Mouse (Mus musculus): ENCODE results near the gene Tcirg1.

Tcirg1 gene

DNA sequence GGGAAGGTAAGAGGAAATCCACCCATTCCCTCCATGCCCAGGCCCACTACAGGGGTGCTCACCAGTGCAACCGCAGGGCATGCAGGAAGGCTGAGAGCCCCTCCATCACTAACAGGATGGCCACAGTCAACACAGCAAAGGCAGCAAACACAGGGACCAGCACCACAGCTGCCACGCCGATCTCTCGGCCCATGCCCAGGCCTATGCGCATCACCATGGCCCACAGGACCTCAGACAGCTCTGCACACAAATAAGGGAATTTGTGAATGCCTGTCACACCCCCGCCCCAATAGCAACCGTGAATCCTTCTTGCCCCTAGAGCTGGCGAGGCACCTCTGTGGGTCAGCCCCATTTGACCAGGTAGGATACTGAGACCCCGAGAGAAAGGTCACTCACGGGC lies 10.7 kb downstream of the Tcirg1 start:
- DNase-seq: no peak

DNA sequence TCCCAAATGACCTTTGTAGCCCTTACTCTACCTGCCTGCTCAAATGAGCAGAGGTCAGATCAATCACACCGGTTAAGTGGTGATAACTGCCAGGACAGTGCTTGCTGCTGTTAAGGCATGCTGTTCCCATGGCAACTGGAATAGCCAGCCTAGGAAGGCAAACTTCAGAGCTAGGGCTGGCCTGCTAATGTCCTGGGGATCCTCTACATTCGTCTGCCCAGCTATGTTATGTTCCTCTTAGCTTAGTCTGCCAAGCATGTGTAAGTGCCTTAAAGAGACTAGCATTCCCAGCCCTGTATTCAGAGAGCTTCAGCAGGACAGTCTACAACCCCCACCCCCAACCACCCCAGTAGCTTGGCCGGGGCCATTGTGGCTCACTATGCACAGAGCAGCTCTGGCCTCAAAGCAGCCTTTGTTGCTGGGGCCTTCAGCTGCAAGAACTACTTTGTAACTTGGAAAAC lies 11.7 kb downstream of the Tcirg1 start:
- DNase-seq: no peak

DNA sequence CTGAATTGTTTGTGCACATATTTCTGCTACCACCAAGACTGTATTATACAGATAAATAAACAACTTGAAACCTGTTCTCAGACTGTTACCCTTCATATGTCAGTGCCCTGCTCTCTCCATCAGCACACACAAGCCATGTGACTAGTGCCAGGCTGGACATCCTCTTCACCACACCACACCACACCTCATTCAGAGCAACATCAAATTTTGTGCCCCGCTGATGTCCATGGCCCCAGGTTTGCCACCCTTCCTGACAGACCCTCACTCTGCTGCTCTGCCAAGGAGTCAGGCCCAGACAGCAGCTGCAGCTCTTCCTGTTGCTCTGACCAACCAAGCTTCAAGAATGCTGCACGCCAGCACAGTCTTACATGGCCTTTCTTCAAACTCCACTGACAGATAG lies 12.6 kb downstream of the Tcirg1 start:
- DNase-seq: no peak

DNA sequence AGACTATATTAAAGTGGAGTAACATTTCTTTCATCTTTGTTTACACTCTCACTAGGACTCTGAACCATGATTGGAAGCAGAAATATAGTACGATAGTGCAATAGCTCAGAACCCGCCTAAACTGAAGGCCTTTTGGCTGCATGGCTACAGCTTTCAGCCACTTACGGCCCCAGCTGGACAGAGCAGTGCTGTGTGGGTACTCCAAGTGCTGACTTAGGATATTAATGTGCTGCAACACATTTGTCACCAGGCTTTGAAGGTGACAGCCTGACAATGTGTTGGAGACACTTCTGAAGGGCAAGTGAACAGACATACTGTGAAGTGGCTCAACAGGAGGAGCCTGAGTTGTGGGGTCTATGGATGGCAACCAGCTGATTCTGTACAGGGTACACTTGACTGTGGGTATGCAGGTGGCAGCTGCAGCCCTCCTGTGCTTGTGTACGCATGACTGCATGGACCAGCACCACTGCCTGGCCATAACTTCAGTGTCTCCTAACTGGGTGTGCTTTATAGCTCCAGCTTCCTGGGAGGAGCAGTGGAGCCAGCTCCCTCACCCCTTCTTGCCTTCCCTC lies 13.3 kb downstream of the Tcirg1 start:
- DNase-seq: no peak

DNA sequence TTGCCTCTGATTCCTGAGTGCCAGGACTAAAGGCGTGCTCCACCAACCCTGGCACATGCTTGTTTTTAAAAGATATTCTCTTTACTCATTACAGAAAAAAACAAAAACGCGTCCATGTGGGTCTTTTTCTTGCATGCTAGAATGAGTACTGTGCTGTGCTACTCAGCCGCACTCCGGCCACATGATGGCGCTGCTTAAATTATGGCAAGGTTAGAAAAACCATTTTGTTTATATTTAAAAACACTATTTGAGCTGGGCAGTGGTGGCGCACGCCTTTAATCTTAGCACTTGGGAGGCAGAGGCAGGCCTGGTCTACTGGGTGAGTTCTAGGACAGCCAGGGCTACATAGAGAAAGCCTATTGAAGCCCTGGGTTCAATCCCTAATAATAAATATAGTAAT lies 16.8 kb downstream of the Tcirg1 start:
- no peak for DNase-seq

DNA sequence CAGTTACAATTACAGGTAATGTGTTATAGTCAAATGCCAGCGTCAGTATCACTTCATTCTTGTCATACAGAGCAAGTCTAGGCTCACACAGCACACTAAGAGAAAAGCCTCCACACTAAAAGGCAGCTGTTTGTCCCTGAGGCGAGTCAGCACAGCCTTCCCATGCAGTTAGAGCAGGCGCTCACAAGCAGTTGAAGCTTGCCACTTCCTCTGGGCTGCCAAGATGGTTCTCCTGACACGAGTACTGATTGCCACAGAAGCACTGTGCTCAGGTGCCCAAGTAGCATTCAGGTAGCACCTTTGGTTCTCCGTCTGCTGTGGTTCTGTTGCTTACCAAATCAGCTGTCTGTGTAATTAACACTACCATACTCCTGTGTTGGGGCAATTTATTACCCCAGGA lies 17.8 kb downstream of the Tcirg1 start:
- no peak for DNase-seq

DNA sequence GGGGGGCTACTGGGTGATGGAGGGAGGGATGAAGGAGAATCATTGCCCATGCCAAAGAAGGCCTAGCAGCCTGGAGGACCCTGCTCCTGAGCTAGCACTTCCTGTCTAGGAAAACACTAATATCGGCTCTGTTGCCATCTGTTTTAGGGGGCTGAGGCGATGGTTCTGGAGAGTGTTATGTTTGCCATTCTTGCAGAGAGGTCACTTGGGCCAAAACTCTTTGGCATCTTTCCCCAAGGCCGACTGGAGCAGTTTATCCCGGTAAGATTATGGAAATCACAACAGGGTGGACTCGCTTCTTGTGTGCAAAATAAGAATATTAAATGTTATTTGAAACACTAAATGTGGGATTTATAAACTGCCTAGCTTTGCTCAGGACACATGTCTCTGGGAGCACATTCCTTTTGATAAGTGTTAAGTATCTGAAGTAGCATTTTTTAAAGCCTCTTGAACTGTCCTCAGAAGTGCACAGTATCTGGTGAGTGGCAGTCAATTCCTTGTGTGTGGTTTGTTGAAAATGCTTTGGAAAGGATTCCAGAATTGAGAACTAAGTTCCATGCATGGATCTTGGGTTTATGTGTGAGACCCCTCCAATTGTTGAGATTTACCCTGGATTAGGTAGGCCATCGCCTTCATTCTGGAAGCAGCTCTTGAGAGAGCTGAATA lies 22.5 kb downstream of the Tcirg1 start:
- no peak for DNase-seq

DNA sequence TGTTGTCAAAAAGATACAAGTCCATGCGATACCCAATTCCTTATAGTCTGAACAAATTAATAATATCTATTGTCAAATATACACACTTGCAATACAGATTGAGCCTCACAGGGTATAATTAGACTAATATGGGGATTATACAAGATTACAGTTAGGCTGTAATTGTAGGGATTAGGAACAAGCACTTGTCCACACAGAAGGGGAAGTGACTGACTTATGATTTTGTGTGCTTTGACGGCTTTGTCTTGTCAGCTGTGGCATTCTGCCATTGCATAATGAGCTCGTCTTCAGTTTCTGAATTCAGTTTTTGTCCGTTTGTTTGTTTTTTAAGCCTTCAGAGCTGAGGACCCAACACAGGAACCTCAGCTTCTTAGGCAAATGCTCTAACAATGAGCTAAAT lies 24.7 kb downstream of the Tcirg1 start:
- DNase-seq: no peak

DNA sequence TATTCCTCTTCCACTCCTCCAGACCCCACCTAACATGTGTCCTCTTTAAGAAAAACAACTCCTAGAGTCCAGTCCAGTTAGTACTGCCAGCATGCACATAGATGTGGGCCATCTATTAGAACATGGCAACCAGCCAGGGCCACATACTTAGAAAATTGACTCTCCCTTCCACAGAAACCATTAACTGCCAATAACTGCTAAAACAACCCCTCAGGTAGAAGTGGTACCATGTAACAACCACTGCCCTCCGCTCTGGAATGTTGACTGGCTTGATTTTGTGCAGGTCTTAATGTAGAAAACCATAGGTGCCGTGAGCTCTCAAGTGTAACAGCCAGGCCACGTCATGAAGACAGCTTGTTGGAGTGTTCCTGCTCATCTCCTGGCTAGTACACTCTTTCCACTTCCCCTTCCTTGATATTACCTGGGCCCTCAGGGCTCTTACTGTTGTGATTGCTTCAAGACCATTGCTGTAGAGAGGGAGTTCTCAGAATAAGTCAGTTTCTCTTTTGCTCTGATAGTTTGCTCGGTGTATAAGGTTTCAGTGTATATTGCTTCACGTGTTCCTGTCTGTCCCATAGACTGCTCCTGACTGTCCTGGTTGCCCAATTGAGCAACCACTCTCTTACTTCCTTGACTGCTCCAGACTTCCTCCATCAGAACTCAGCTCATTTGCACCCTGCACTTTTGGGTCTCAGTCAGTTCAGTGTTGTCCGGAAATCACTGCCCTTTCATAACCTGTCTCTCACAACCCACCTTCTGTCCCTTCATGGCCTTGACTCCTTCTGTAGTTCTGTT lies 26.7 kb downstream of the Tcirg1 start:
- DNase-seq: peak; percentile 68

DNA sequence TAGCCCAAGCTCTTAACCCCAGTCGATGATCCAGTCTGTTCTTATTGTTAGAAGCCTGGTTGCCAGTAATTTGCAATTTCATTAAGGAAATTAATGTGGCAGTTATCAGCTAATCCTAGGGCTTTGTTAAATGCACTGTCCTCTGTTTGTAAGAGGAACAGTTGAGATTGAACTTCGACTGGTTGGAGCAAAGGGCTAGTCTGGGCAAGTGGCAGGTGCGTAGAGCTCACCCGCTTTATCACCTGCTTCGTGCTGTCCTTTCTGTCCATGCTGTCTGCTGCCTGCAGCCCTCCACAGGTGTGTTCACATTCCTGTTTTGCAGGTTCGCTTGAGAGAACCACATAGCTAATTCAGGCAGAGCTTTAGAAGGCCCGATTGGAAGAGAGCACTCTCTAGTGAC lies 31.9 kb downstream of the Tcirg1 start:
- no peak for DNase-seq

DNA sequence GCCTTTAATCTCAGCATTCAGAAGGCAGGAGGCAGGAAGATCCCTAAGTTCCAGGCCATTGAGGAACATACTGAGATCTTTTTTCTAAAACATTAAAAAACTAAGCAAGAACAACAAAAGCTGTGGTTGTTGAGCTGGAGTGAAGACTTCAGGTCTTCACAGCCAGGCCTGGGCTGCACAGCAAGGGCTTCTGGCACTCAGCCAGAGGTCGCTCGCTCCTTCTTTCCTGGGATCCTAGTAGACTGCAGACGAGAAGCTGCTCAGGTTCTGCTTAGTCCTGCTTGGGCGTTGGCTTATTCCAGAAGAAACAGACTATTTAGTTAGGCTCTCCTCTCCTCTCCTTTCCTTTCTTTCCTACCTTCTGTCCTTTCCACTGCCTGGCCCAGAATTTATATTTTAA lies 34.6 kb downstream of the Tcirg1 start:
- peak; percentile 72 for DNase-seq

DNA sequence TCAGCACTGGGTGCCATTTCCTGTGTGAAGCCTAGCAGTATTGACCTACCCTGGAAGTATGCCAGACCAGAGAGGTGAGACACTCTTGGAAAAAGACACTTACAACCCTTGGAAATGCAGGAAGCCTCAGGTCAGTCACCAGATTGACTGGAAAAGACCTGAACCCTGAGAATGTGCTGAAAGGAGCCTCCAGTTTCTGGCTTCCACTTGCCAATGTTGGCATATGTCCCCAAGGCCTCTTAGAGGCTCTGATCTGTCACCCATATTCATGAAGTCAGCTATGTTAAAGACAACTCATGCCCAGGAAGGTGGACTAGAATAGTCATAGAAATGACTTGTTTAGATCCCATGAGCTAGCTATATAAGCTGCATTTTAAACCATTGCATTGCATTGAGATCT lies 35.5 kb downstream of the Tcirg1 start:
- no peak for DNase-seq

DNA sequence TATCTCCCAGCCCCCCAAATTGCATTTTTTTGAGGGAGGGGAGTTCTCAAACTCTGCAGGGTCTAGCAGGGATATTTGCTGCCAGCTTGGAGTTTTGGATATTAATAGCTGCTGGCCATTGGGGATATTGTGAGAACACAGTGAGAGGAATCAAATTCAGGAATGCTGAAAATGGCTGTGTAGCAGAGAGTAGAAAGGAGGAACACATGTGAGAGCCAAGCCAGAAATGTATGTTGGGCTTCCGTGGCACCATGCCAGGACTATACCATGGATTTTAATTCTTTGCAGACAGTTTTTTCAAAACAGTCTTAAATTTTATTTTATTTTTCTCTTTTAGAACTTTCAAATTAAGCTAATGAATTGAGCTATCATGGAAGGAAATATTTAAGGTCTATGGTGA lies 38.6 kb downstream of the Tcirg1 start:
- no peak for DNase-seq

DNA sequence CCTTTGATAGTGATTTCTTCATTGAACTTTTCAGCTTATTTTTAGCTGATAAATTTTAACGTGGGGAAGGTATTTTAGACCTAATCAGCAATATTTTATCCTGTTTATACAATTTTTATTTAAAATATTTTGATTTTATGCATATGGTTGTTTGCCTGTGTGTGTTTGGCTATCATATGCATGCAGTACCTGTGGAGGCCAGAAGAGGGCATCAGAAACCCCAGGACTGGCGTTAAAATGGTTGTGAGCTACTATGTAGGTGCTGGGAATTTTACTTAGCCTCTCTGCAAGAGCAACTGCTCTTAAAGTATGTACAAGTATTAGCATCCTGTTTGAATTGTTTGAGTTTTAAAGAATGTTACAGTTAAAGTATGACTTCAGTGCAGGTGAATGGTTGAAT lies 42.0 kb downstream of the Tcirg1 start:
- DNase-seq: no peak

DNA sequence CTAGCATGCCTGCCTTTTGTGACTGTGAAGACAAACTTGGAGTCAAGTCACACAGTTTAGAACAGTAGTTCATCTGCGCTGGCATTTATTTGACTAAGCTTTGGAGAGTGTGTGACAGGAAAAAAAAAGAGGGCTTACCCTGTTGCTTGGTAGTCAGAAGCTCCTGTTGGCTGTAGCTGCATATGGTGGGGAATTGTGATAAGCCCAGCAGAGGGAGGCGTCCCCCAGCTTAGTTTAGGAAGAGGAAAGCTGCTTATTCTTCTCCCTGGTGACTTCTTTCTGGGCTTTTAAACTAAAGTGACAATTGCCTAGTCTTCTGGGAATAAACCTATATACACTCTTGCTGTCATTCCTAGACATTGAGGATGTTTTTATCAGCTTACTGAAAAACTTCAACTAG lies 44.2 kb downstream of the Tcirg1 start:
- DNase-seq: no peak

DNA sequence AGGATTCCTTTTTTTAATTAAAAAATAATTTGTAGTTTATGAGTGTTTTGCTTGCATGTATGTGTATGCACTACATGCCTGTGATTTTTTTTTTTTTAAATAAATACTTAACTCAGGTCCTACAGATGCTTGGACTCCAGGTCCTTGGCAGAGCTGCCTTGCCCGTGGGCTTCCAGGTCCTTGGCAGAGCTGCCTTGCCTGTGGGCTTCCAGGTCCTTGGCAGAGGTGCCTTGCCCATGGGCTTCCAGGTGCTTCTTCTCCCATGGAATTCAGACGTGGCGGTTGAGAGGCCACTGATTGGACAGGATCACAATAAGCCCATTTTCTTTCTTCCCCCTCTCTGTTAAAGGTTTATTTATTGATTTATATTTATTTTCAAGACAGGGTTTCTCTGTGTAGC lies 49.7 kb downstream of the Tcirg1 start:
- DNase-seq: no peak

DNA sequence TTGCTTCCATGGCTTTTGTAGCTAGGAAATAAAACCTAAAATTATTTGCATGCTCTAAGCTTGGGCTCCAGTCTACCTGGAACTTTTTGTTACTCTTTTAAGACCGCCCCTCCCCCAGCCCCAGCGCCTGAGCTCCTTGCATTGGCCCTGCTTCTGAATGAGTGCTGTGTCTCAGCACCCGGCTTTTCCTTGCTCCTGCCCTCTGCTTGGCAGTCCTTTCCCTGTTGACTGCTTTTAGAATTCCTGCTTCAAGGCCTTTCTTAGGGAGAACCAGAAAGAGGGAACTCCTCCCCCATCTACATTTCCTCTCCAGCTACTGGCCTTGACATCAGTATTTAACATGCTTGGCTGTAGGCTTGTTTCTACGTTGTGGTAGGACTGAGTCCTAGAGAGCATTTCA lies 51.3 kb downstream of the Tcirg1 start:
- no peak for DNase-seq

DNA sequence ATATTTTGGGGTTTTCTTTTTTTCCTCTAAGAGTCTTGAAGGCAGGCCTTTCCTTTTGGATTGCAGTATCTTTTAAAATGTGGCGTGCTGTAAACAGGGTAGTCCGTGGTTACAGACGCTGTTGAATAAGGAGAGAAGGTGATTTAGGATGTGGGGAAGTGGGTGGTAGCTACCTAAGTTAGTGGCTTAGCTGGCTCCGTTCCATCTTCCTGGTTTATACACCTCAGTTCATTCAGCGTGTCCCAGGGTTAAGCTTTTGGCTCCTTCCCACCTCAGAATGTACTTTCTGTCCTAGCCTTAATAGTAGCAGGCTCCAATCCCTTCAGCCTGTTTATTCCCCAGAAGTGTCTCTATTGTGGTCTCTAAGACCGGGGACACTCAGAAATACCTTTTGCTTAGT lies 51.8 kb downstream of the Tcirg1 start:
- DNase-seq: peak; percentile 72

DNA sequence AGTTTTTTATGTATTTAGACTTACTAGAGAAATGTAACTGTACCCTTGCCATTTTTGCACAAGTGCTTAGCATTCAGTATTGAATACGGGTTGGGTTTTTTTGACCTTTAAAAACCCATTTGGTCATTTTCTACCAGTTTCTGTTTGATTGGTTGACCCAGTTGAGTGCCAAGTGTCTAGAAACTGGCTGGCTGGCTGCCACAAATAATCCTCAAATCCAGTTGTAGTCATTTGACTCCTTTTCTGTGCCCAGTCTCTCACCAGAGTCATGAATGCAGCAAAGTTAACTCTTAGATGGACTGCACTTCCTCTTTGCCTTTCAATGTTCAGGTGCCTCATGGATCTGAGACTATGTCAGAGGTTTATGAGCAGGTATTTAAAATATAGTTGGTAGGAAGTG lies 53.0 kb downstream of the Tcirg1 start:
- DNase-seq: peak; percentile 49

DNA sequence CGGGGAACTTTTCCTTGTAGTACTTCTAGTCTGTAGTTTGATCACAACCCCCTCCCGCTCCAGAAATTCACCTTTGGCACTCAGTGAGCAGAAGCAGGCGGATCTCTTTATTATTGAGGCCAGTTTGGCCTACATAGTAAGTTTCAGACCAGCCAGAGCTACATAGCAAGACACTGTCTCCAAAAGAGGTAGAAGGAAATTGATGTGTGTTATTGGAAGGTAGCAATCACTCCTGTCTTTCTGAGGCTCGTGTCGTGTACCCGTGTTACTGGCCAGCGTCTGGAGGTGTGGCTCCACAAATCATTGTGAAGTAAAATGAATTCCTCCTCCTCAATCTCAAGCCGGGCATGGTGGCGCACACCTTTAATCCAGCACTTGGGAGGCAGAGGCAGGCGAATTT lies 53.8 kb downstream of the Tcirg1 start:
- DNase-seq: no peak

DNA sequence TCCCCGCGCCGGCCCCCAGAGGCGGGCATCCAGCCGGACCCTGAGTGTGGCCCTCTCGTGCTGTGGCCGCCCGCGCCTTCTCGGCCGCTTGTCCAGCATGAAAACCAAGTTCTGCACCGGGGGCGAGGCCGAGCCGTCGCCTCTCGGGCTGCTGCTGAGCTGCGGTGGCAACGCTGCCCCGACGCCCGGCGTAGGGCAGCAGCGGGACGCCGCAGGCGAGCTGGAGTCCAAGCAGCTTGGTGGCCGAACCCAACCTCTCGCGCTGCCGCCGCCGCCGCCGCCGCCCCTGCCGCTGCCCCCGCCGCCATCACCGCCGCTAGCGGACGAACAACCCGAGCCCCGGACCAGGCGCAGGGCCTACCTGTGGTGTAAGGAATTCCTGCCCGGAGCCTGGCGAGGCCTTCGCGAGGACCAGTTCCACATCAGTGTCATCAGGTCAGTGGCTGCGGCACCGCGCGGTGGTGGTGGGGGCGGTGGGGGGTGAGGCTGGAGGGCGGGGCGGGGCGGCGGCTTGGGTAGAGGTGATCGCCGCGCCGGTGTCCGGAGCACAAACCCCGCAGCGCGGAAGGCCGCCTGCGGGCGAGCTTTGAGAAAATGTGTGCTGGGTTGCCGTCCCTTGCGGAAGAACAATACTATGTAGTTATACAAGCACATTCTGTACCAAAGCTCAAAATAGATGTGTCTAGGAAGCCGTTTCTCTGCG lies 54.8 kb downstream of the Tcirg1 start:
- peak; percentile 64 for DNase-seq

DNA sequence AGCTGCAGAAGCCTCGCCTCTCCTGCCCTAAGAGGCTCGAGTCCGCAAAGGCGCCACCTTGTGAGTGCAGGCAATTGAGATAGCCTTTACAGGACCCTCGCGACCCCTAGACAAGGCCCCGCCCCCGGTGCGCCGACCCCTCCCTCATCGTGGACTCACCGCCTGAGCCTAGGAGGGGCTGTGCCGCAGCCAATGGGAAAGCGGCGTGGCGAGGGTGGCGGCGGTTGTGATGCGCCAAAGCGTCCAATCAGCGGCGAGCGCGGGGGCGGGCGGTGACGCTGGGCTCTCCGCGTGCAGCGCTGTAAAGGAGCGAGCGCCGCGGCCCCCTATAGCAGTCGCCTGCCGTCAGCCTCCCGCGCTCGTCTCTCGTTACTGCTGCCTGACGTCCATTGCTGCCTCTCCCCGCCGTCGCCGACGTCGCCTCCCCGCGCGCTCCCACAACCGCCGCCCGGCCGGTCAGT lies 55.4 kb downstream of the Tcirg1 start, which contains the start of gene Chka:
TSS of gene Chka (plus strand) at position 272 of the 461 bp plus-strand sequence.
- peak; percentile 98 for DNase-seq

DNA sequence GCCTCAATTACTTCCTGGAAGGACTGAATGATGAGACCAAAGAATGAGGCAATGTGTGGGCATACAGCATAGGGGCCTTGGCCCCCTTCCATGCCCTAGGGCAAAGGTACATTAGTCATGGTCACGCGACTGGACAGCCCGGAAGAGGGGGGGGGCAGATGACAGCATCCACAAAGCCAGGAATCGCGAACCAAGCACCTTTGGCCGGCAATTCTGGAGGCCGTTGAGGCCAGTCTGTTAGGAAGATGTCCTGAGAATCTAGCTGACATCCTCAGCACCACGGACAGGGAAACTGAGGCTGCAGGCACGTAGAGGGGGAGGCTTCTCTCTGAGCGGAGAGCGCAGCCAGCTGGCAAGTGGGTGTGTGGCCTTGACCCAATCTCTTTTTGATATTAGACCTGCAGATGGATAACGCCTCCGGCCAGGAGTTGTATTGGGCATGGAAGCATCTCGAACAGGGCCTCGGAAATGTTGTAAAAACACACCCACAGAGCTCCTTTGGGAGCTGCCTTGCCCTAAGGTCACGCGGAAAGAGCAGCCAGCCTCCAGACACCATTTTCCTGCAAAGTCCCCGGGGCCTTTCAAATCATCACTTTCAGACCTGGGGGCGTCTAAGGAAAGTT lies 56.0 kb downstream of the Tcirg1 start:
- peak; percentile 90 for DNase-seq

All from kidney, postnatal 14 days (tissue).